Mouse (Mus musculus) myocyte (in vitro differentiated cells): ENCODE data around the gene March6. TPM values are rescaled to one million over a fixed set of nuclear protein-coding genes. Genes with fewer than 3 reads are reported as not detected.

Experiments used
- H3K27me3 ChIP-seq: one replicate; pipeline ENCODE4 v1.6.1; 2011; ENCODE audit not compliant: control insufficient read depth, insufficient read depth, insufficient read length
- H3K36me3 ChIP-seq: one replicate; pipeline ENCODE4 v1.6.1; 2011; ENCODE audit not compliant: control insufficient read depth, insufficient read depth
- H3K4me2 ChIP-seq: one replicate; pipeline ENCODE4 v1.6.1; 2011; ENCODE audit warnings: low read depth, control low read depth
- H3K4me3 ChIP-seq: one replicate; pipeline ENCODE4 v1.5.1; 2011; ENCODE audit warnings: mild to moderate bottlenecking, control low read depth, moderate library complexity
- H3K79me2 ChIP-seq: one replicate; pipeline ENCODE4 v1.6.1; 2011; ENCODE audit not compliant: control insufficient read depth, insufficient read depth
- H3ac ChIP-seq: one replicate; pipeline ENCODE4 v1.6.1; 2011; ENCODE audit not compliant: control insufficient read depth, insufficient read length
- CEBPB ChIP-seq: IDR thresholded peaks from 2 replicates; pipeline ENCODE4 v1.6.1; 2011; ENCODE audit warnings: mild to moderate bottlenecking, moderate library complexity; ENCODE audit not compliant: poor library complexity, insufficient read depth, severe bottlenecking
- E2F4 ChIP-seq: IDR thresholded peaks from one replicate; pipeline ENCODE4 v1.6.1; 2011; ENCODE audit warnings: mild to moderate bottlenecking, control low read depth, moderate library complexity; ENCODE audit not compliant: insufficient read depth
- MAX ChIP-seq: IDR thresholded peaks from one replicate; pipeline ENCODE4 v1.6.1; 2011; ENCODE audit warnings: low read depth, mild to moderate bottlenecking, control low read depth
- MYOD1 ChIP-seq, 3 experiments: IDR thresholded peaks; one replicate each; pipeline ENCODE4 v1.6.1; 2011; ENCODE audit warnings: control low read depth in 2 of 3, low read depth in 2 of 3, mild to moderate bottlenecking in 2 of 3, moderate library complexity in 1 of 3; ENCODE audit not compliant: insufficient read length in 2 of 3, control insufficient read depth in 1 of 3
- MYOG ChIP-seq, 3 experiments: IDR thresholded peaks; one replicate each; pipeline ENCODE4 v1.6.1; 2011; ENCODE audit warnings: control low read depth in 2 of 3, low read depth in 2 of 3, mild to moderate bottlenecking in 2 of 3; ENCODE audit not compliant: insufficient read length in 2 of 3, control insufficient read depth in 1 of 3, insufficient read depth in 1 of 3
- POLR2A ChIP-seq: IDR thresholded peaks from one replicate; pipeline ENCODE4 v1.6.1; 2011; ENCODE audit warnings: low read depth, mild to moderate bottlenecking, control low read depth, moderate library complexity; ENCODE audit not compliant: insufficient read length
- POLR2AphosphoS2 ChIP-seq: IDR thresholded peaks from one replicate; pipeline ENCODE4 v1.6.1; 2011; ENCODE audit warnings: low read depth, control low read depth; ENCODE audit not compliant: insufficient read length
- REST ChIP-seq: IDR thresholded peaks from one replicate; pipeline ENCODE4 v1.6.1; 2011; ENCODE audit warnings: mild to moderate bottlenecking, control low read depth, moderate library complexity; ENCODE audit not compliant: insufficient read depth, insufficient read length
- SRF ChIP-seq: IDR thresholded peaks from one replicate; pipeline ENCODE4 v1.6.1; 2011; ENCODE audit warnings: low read depth; ENCODE audit not compliant: control insufficient read depth, insufficient read length
- TCF12 ChIP-seq: IDR thresholded peaks from one replicate; pipeline ENCODE4 v1.6.1; 2011; ENCODE audit warnings: mild to moderate bottlenecking, control low read depth; ENCODE audit not compliant: poor library complexity, insufficient read depth, severe bottlenecking
- TCF3 ChIP-seq: IDR thresholded peaks from one replicate; pipeline ENCODE4 v1.6.1; 2011; ENCODE audit warnings: low read depth, control low read depth; ENCODE audit not compliant: insufficient read length
- USF1 ChIP-seq: IDR thresholded peaks from one replicate; pipeline ENCODE4 v1.6.1; 2011; ENCODE audit warnings: low read depth, mild to moderate bottlenecking, control low read depth, moderate library complexity
- polyA plus RNA-seq: library from polyadenylated mRNA; unstranded; fragments of >200 nt; fragmentation: generic; extraction: Trizol; gene quantifications from one replicate; pipeline ENCODE4 v1.2.1, GENCODE M21; 2012; ENCODE audit warnings: missing spikeins

The March6 gene
- polyA plus RNA-seq, 1 experiment, result 37.2 TPM

GRCm38 (mm10) chr15:31518371-31518770 lies 12.5 kb downstream of the March6 start:
- Histone ChIP-seq H3K4me2 (no peak overlapping the region), H3K4me3 (no peak overlapping the region), H3K36me3 (no peaks in the 10 kb centered on the region), H3ac (no peak overlapping the region), H3K79me2 (peaks cover 100% of the 10 kb centered on the region), H3K27me3 (no peaks in the 10 kb centered on the region)
- TF ChIP-seq CEBPB, result no peak
- TF ChIP-seq TCF3, result no peak
- no peak for TF ChIP-seq POLR2AphosphoS2
- no peak for TF ChIP-seq E2F4
- TF ChIP-seq SRF, result no peak
- TF ChIP-seq TCF12, result no peak
- no peak for TF ChIP-seq MAX
- TF ChIP-seq MYOD1 (IDR thresholded peaks at IDR 0.05; ENCODE audit: control insufficient read depth in 1 of 3, insufficient read length in 2 of 3, low read depth in 2 of 3), result no peak
- TF ChIP-seq REST, result no peak
- TF ChIP-seq POLR2A, result no peak
- no peak for TF ChIP-seq USF1

- H3K4me2 ChIP-seq, result no peak overlapping the region
- H3K27me3 ChIP-seq, result no peaks in the 10 kb centered on the region
- no peak overlapping the region for H3K4me3 ChIP-seq
- no peaks in the 10 kb centered on the region for H3K36me3 ChIP-seq
- no peak for TF ChIP-seq MAX
- peaks cover 100% of the 10 kb centered on the region for H3K79me2 ChIP-seq
- H3ac ChIP-seq, result no peak overlapping the region
These were observed 13.7 kb downstream of the March6 start for GRCm38 (mm10) chr15:31517186-31517585.

DNA sequence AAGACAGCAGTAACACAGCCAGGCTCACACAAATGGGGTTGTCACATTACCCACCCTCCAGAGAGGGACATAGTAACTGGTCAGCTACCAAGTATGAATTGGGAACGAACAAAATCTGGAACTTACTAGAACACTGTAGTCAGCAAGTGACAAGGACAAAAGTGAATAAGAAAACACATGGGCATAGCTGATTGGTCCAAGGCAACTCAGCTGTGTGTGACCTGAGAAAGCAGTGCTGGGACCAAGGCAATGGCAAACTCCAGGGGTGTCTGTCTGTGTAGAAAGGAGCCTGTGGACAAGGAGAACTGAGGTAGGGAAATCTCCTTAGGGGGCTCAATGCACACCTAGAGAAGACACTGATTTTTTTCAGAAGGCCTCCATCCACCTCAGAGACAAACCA lies 19.1 kb downstream of the March6 start:
- TF ChIP-seq E2F4 (no peak), MAX (no peak), POLR2AphosphoS2 (no peak), USF1 (no peak), SRF (no peak), POLR2A (no peak), CEBPB (no peak), TCF12 (no peak), REST (no peak), TCF3 (no peak), MYOG (IDR thresholded peaks at IDR 0.05; ENCODE audit: control insufficient read depth in 1 of 3, insufficient read depth in 1 of 3, insufficient read length in 2 of 3, low read depth in 2 of 3) (no peak), MYOD1 (IDR thresholded peaks at IDR 0.05; ENCODE audit: control insufficient read depth in 1 of 3, insufficient read length in 2 of 3, low read depth in 2 of 3) (no peak)
- Histone ChIP-seq H3K4me2 (no peak overlapping the region), H3K4me3 (no peak overlapping the region), H3K27me3 (no peaks in the 10 kb centered on the region), H3K79me2 (peaks cover 90% of the 10 kb centered on the region), H3ac (no peak overlapping the region), H3K36me3 (peaks cover 4% of the 10 kb centered on the region)

- TF ChIP-seq TCF3, result no peak
- TF ChIP-seq POLR2A, result no peak
- no peak for TF ChIP-seq E2F4
- TF ChIP-seq MAX, result no peak
- TF ChIP-seq TCF12, result no peak
- no peak for TF ChIP-seq MYOG (IDR thresholded peaks at IDR 0.05; ENCODE audit: control insufficient read depth in 1 of 3, insufficient read depth in 1 of 3, insufficient read length in 2 of 3, low read depth in 2 of 3)
These were observed 19.5 kb downstream of the March6 start for GRCm38 (mm10) chr15:31511406-31511771.

GRCm38 (mm10) chr15:31510477-31511405 lies 20.1 kb downstream of the March6 start:
- no peak for TF ChIP-seq TCF3
- TF ChIP-seq SRF, result no peak
- no peak for TF ChIP-seq CEBPB
- TF ChIP-seq POLR2A, result no peak
- no peak for TF ChIP-seq REST
- TF ChIP-seq MAX, result no peak
- H3K4me2 ChIP-seq, result no peak overlapping the region
- peaks cover 85% of the 10 kb centered on the region for H3K79me2 ChIP-seq
- H3K4me3 ChIP-seq, result no peak overlapping the region
- H3K27me3 ChIP-seq, result no peaks in the 10 kb centered on the region
- no peak overlapping the region for H3ac ChIP-seq
- peaks cover 12% of the 10 kb centered on the region for H3K36me3 ChIP-seq

More at GRCm38 (mm10) chr15:31511406-31511771, 19.5 kb downstream of the March6 start:
- Histone ChIP-seq H3K27me3 (no peaks in the 10 kb centered on the region), H3K79me2 (peaks cover 86% of the 10 kb centered on the region), H3K4me3 (no peak overlapping the region), H3K36me3 (peaks cover 6% of the 10 kb centered on the region), H3K4me2 (no peak overlapping the region), H3ac (no peak overlapping the region)
